Mouse (Mus musculus) erythroblast, embryonic 14.5 days (primary cell): ENCODE results near the gene Dnajb8. TPM values are rescaled to one million over a fixed set of nuclear protein-coding genes. Genes with fewer than 3 reads are reported as not detected.

Experiments
- H3K27me3 ChIP-seq: 2 replicates; pipeline ENCODE4 v1.6.1; 2012; ENCODE audit warnings: inconsistent platforms; ENCODE audit not compliant: control insufficient read depth
- H3K36me3 ChIP-seq: 2 replicates; pipeline ENCODE4 v1.6.1; 2012; ENCODE audit warnings: mild to moderate bottlenecking, inconsistent platforms; ENCODE audit not compliant: control insufficient read depth
- H3K4me1 ChIP-seq: 2 replicates; pipeline ENCODE4 v1.6.1; 2012; ENCODE audit warnings: inconsistent platforms; ENCODE audit not compliant: control insufficient read depth
- H3K4me3 ChIP-seq: replicated peaks from 2 replicates; pipeline ENCODE3; 2012; ENCODE audit warnings: moderate library complexity, mild to moderate bottlenecking, inconsistent platforms
- H3K9me3 ChIP-seq: 2 replicates; pipeline ENCODE4 v1.6.1; 2012; ENCODE audit warnings: low read length, inconsistent platforms, mixed read lengths; ENCODE audit not compliant: control insufficient read depth
- GATA1 ChIP-seq: IDR thresholded peaks from 2 replicates; pipeline ENCODE4 v1.6.1; 2012; ENCODE audit warnings: low read length, inconsistent platforms, mixed read lengths
- TAL1 ChIP-seq: IDR thresholded peaks from 3 replicates; pipeline ENCODE4 v1.6.1; 2012; ENCODE audit warnings: low read length, inconsistent platforms, mixed read lengths
- polyA plus RNA-seq: library from polyadenylated mRNA; stranded (reverse); fragments of >175 nt; gene quantifications from 2 replicates; pipeline ENCODE4 v1.2.3, GENCODE M21; 2012

Dnajb8 gene
- polyA plus RNA-seq, 1 experiment: not detected

GRCm38 (mm10) chr6:88260645-88261044 is 38.6 kb downstream of the Dnajb8 start:
- Histone ChIP-seq H3K27me3 (no peaks in the 10 kb centered on the region), H3K4me1 (peaks cover 29% of the 10 kb centered on the region), H3K9me3 (no peaks in the 10 kb centered on the region), H3K4me3 (no peak overlapping the region), H3K36me3 (peaks cover 21% of the 10 kb centered on the region)
- TF ChIP-seq TAL1 (no peak), GATA1 (no peak)

- H3K27me3 ChIP-seq: no peaks in the 10 kb centered on the region
- peaks cover 17% of the 10 kb centered on the region for H3K4me1 ChIP-seq
- no peak overlapping the region for H3K4me3 ChIP-seq
- TF ChIP-seq TAL1 (no peak), GATA1 (no peak)
- peaks cover 13% of the 10 kb centered on the region for H3K36me3 ChIP-seq
- H3K9me3 ChIP-seq: no peaks in the 10 kb centered on the region
Measured at GRCm38 (mm10) chr6:88262160-88262559, 40.1 kb downstream of the Dnajb8 start.

- TF ChIP-seq GATA1 (no peak), TAL1 (no peak)
- Histone ChIP-seq H3K4me1 (peaks cover 17% of the 10 kb centered on the region), H3K27me3 (no peaks in the 10 kb centered on the region), H3K4me3 (no peak overlapping the region), H3K36me3 (no peaks in the 10 kb centered on the region; the same call in 1 of the 2 replicates), H3K9me3 (no peaks in the 10 kb centered on the region)
Measured at GRCm38 (mm10) chr6:88265355-88265754, 43.3 kb downstream of the Dnajb8 start.

- no peaks in the 10 kb centered on the region for H3K9me3 ChIP-seq
- no peak overlapping the region for H3K4me3 ChIP-seq
- TF ChIP-seq TAL1: no peak
- no peak for TF ChIP-seq GATA1
- H3K4me1 ChIP-seq: peaks cover 16% of the 10 kb centered on the region
- H3K36me3 ChIP-seq: peaks cover 5% of the 10 kb centered on the region
- H3K27me3 ChIP-seq: no peaks in the 10 kb centered on the region
Measured at GRCm38 (mm10) chr6:88266055-88266454, 44.0 kb downstream of the Dnajb8 start.

- no peak for TF ChIP-seq GATA1
- TF ChIP-seq TAL1: no peak
- Histone ChIP-seq H3K9me3 (no peaks in the 10 kb centered on the region), H3K4me3 (no peak overlapping the region), H3K27me3 (no peaks in the 10 kb centered on the region), H3K4me1 (peaks cover 13% of the 10 kb centered on the region), H3K36me3 (peaks cover 6% of the 10 kb centered on the region)
Measured at GRCm38 (mm10) chr6:88267068-88267467, 45.0 kb downstream of the Dnajb8 start.

- no peaks in the 10 kb centered on the region for H3K27me3 ChIP-seq
- peaks cover 4% of the 10 kb centered on the region for H3K4me1 ChIP-seq
- H3K4me3 ChIP-seq: no peak overlapping the region
- no peak for TF ChIP-seq TAL1
- no peak for TF ChIP-seq GATA1
- H3K36me3 ChIP-seq: peaks cover 6% of the 10 kb centered on the region
- H3K9me3 ChIP-seq: no peaks in the 10 kb centered on the region
Measured at GRCm38 (mm10) chr6:88267970-88268369, 45.9 kb downstream of the Dnajb8 start.

- H3K9me3 ChIP-seq: no peaks in the 10 kb centered on the region
- no peak for TF ChIP-seq TAL1
- H3K36me3 ChIP-seq: peaks cover 10% of the 10 kb centered on the region
- H3K4me3 ChIP-seq: no peak overlapping the region
- H3K4me1 ChIP-seq: peaks cover 1% of the 10 kb centered on the region; the same call in 1 of the 2 replicates
- no peaks in the 10 kb centered on the region for H3K27me3 ChIP-seq
Measured at GRCm38 (mm10) chr6:88274623-88275022, 52.6 kb downstream of the Dnajb8 start.

GRCm38 (mm10) chr6:88276221-88276620 is 54.2 kb downstream of the Dnajb8 start:
- Histone ChIP-seq H3K36me3 (peaks cover 12% of the 10 kb centered on the region), H3K27me3 (no peaks in the 10 kb centered on the region), H3K9me3 (no peaks in the 10 kb centered on the region), H3K4me1 (peaks cover 1% of the 10 kb centered on the region; the same call in 1 of the 2 replicates), H3K4me3 (no peak overlapping the region)
- TF ChIP-seq TAL1: no peak
- TF ChIP-seq GATA1: no peak

- H3K36me3 ChIP-seq: peaks cover 12% of the 10 kb centered on the region
- no peaks in the 10 kb centered on the region for H3K9me3 ChIP-seq
- peaks cover 1% of the 10 kb centered on the region; the same call in 1 of the 2 replicates for H3K4me1 ChIP-seq
- no peak for TF ChIP-seq TAL1
- TF ChIP-seq GATA1: no peak
- no peak overlapping the region for H3K4me3 ChIP-seq
- no peaks in the 10 kb centered on the region for H3K27me3 ChIP-seq
Measured at GRCm38 (mm10) chr6:88277242-88277641, 55.2 kb downstream of the Dnajb8 start.

- no peaks in the 10 kb centered on the region for H3K9me3 ChIP-seq
- TF ChIP-seq TAL1 (no peak), GATA1 (no peak)
- H3K27me3 ChIP-seq: no peaks in the 10 kb centered on the region
- H3K4me1 ChIP-seq: peaks cover 1% of the 10 kb centered on the region; the same call in 1 of the 2 replicates
- H3K36me3 ChIP-seq: peaks cover 12% of the 10 kb centered on the region
- no peak overlapping the region for H3K4me3 ChIP-seq
Measured at GRCm38 (mm10) chr6:88278141-88278540, 56.1 kb downstream of the Dnajb8 start.
